In the genomic region with DNA sequence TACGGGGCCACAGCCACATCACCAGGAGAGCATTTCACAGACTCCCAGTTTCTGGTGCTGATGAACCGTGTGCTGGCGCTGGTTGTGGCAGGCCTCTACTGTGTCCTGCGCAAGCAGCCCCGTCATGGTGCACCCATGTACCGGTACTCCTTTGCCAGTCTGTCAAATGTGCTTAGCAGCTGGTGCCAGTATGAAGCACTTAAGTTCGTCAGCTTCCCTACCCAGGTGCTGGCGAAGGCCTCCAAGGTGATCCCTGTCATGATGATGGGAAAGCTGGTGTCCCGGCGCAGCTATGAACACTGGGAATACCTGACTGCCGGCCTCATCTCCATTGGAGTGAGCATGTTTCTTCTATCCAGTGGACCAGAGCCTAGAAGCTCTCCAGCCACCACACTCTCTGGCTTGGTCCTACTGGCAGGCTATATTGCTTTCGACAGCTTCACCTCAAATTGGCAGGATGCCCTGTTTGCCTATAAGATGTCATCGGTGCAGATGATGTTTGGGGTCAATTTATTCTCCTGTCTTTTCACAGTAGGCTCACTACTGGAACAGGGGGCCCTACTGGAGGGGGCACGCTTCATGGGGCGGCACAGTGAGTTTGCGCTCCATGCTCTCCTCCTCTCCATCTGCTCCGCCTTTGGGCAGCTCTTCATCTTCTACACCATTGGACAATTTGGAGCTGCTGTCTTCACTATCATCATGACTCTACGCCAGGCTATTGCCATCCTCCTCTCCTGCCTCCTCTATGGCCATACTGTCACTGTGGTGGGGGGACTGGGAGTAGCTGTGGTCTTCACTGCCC, we compare ENCODE assay signal across 10 mouse cellular contexts. TPM values are rescaled to one million over a fixed set of nuclear protein-coding genes. Genes with fewer than 3 reads are reported as not detected.
DNase-seq lines count a peak whose midpoint lies in the region; ATAC-seq lines count a peak whose summit lies in the region.
"Had no signal": no experiment of that assay in that cellular context is flagged by ENCODE, and none has a peak within 500 bp of the region (broad histone marks: within the 10 kb centered on the region; RNA-seq: fewer than 3 reads in every experiment).

No protein-coding gene starts in this region.

- no peak overlapping the region; the same call in 1 of the 2 replicates for H3K4me3 ChIP-seq in kidney, embryonic 14.5 days (ENCODE audit: low read length)
- no peak overlapping the region for H3K4me3 ChIP-seq in embryonic facial prominence, embryonic 13.5 days
- H3K4me3 ChIP-seq in midbrain, embryonic 13.5 days (replicated peaks) = 0 out of 2 replicates have a peak overlapping the region, but pooled peaks have one; percentile 2

- peaks cover 66% of the 10 kb centered on the region for H3K36me3 ChIP-seq in kidney, embryonic 14.5 days (ENCODE audit: control insufficient read depth, insufficient read depth, low read length)
- H3K36me3 ChIP-seq in embryonic facial prominence, embryonic 13.5 days = peaks cover 66% of the 10 kb centered on the region
- peaks cover 61% of the 10 kb centered on the region for H3K36me3 ChIP-seq in midbrain, embryonic 13.5 days

- no peaks in the 10 kb centered on the region for H3K9me3 ChIP-seq in kidney, embryonic 14.5 days (ENCODE audit: control insufficient read depth, low read length)
- H3K9me3 ChIP-seq in embryonic facial prominence, embryonic 13.5 days = no peaks in the 10 kb centered on the region
- H3K9me3 ChIP-seq in midbrain, embryonic 13.5 days = no peaks in the 10 kb centered on the region

- H3K4me2 ChIP-seq in kidney, embryonic 14.5 days (replicated peaks; ENCODE audit: low read depth, low read length) = no peak overlapping the region
- no peak overlapping the region for H3K4me2 ChIP-seq in embryonic facial prominence, embryonic 13.5 days
- H3K4me2 ChIP-seq in midbrain, embryonic 13.5 days (replicated peaks) = no peak overlapping the region

- ATAC-seq in kidney, embryonic 14.5 days (ENCODE audit: low FRiP score, low TSS enrichment) = peak; percentile 5; the same call in 1 of the 2 replicates
- ATAC-seq in embryonic facial prominence, embryonic 13.5 days (ENCODE audit: insufficient number of reproducible peaks, insufficient read depth, low FRiP score, low TSS enrichment, low read depth) = no peak
- no peak for ATAC-seq in midbrain, embryonic 13.5 days

- no peaks in the 10 kb centered on the region for H3K27me3 ChIP-seq in kidney, embryonic 14.5 days (ENCODE audit: control insufficient read depth, insufficient read depth, low read length)
- no peaks in the 10 kb centered on the region for H3K27me3 ChIP-seq in embryonic facial prominence, embryonic 13.5 days
- no peaks in the 10 kb centered on the region for H3K27me3 ChIP-seq in midbrain, embryonic 13.5 days

- peak overlapping the region; percentile 11; the same call in 1 of the 2 replicates for H3K27ac ChIP-seq in kidney, embryonic 14.5 days (ENCODE audit: low read depth, low read length)
- H3K27ac ChIP-seq in embryonic facial prominence, embryonic 13.5 days = 0 out of 2 replicates have a peak overlapping the region, but pooled peaks have one; percentile 34
- H3K27ac ChIP-seq in midbrain, embryonic 13.5 days = peak overlapping the region; percentile 57
- H3K27ac ChIP-seq: kidney, postnatal 0 days had no signal

- H3K9ac ChIP-seq in kidney, embryonic 14.5 days (ENCODE audit: low read depth, low read length) = no peak overlapping the region
- H3K9ac ChIP-seq in embryonic facial prominence, embryonic 13.5 days = peak overlapping the region; percentile 27; the same call in 1 of the 2 replicates
- H3K9ac ChIP-seq in midbrain, embryonic 13.5 days (replicated peaks) = no peak overlapping the region

- peak; percentile 45 for DNase-seq in adrenal gland, adult 2 months
- DNase-seq in adrenal gland, postnatal 14 days = no peak
- no peak for DNase-seq in kidney, adult 18-20 months
- no peak for DNase-seq in layer of hippocampus, adult 11-12 months (ENCODE audit: low spot score)
- no peak for DNase-seq in c-Kit-positive CD71-positive TER-119-positive erythroid progenitor cells, embryonic 14.5 days (ENCODE audit: low spot score)
- DNase-seq: lung, postnatal 10 days had no signal

- 65% methylated on average over 18 of the region's 18 CpGs for WGBS in kidney, embryonic 14.5 days
- WGBS in embryonic facial prominence, embryonic 13.5 days = 65% methylated on average over 18 of the region's 18 CpGs
- WGBS in midbrain, embryonic 13.5 days = 73% methylated on average over 18 of the region's 18 CpGs

- peaks cover 15% of the 10 kb centered on the region; the same call in 1 of the 2 replicates for H3K4me1 ChIP-seq in kidney, embryonic 14.5 days (ENCODE audit: control insufficient read depth, insufficient read depth, low read length)
- peaks cover 48% of the 10 kb centered on the region for H3K4me1 ChIP-seq in embryonic facial prominence, embryonic 13.5 days
- peaks cover 69% of the 10 kb centered on the region for H3K4me1 ChIP-seq in midbrain, embryonic 13.5 days (replicated peaks)

RNA-seq across cellular contexts. Expression of gene Slc35b2, which starts 2.9 kb away (rescaled TPM):
- total RNA-seq in adrenal gland, adult 2 months (2021) = 10 to 100 TPM; 43.6 to 59.7 TPM
- polyA plus RNA-seq in adrenal gland, adult 2 months (2012; rRNA removed) = 167 and 198 TPM in 2 replicates
- total RNA-seq in adrenal gland, postnatal 14 days (2021) = 54.8 and 56.1 TPM in 2 replicates
- polyA plus RNA-seq in kidney, embryonic 14.5 days (2014; fragmentation: Nextera tagmentation; extraction: Ambion mirVana) = 122 and 140 TPM in 2 replicates
- 104 and 122 TPM in 2 replicates for polyA plus RNA-seq in embryonic facial prominence, embryonic 13.5 days (2015; fragmentation: Nextera tagmentation; extraction: Ambion mirVana)
- polyA plus RNA-seq in midbrain, embryonic 13.5 days (2015; fragmentation: Nextera tagmentation; extraction: Ambion mirVana) = 89.2 and 95.3 TPM in 2 replicates

RNA-seq across cellular contexts. Expression of gene Hsp90ab1, which starts 6.5 kb away (rescaled TPM):
- total RNA-seq in adrenal gland, adult 2 months (2021) = 1,000 to 10,000 TPM; 1,973 to 2,851 TPM
- polyA plus RNA-seq in adrenal gland, adult 2 months (2012; rRNA removed) = 197 and 291 TPM in 2 replicates
- total RNA-seq in adrenal gland, postnatal 14 days (2021) = 1,351 and 1,485 TPM in 2 replicates
- polyA plus RNA-seq in kidney, embryonic 14.5 days (2014; fragmentation: Nextera tagmentation; extraction: Ambion mirVana) = 1,653 and 1,961 TPM in 2 replicates
- 1,480 and 1,606 TPM in 2 replicates for polyA plus RNA-seq in embryonic facial prominence, embryonic 13.5 days (2015; fragmentation: Nextera tagmentation; extraction: Ambion mirVana)
- polyA plus RNA-seq in midbrain, embryonic 13.5 days (2015; fragmentation: Nextera tagmentation; extraction: Ambion mirVana) = 1,587 and 1,677 TPM in 2 replicates

RNA-seq across cellular contexts. Expression of gene Nfkbie, which starts 11.1 kb away (rescaled TPM):
- 1 to 10 TPM; 3.0 to 5.6 TPM for total RNA-seq in adrenal gland, adult 2 months (2021)
- polyA plus RNA-seq in adrenal gland, adult 2 months (2012; rRNA removed) = 5.2 and 6.4 TPM in 2 replicates
- total RNA-seq in adrenal gland, postnatal 14 days (2021) = 3.6 and 8.7 TPM in 2 replicates
- polyA plus RNA-seq in kidney, embryonic 14.5 days (2014; fragmentation: Nextera tagmentation; extraction: Ambion mirVana) = 3.5 and 4.8 TPM in 2 replicates
- 4.7 TPM in 2 replicates for polyA plus RNA-seq in embryonic facial prominence, embryonic 13.5 days (2015; fragmentation: Nextera tagmentation; extraction: Ambion mirVana)
- 5.2 and 7.1 TPM in 2 replicates for polyA plus RNA-seq in midbrain, embryonic 13.5 days (2015; fragmentation: Nextera tagmentation; extraction: Ambion mirVana)

RNA-seq across cellular contexts. Expression of gene Tmem151b, which starts 17.1 kb away (rescaled TPM):
- under 1 TPM; 0.06 to 0.17 TPM for total RNA-seq in adrenal gland, adult 2 months (2021)
- polyA plus RNA-seq in adrenal gland, adult 2 months (2012; rRNA removed) = 0.09 and 0.74 TPM in 2 replicates
- 0.33 and 1.6 TPM in 2 replicates for total RNA-seq in adrenal gland, postnatal 14 days (2021)
- polyA plus RNA-seq in kidney, embryonic 14.5 days (2014; fragmentation: Nextera tagmentation; extraction: Ambion mirVana) = 1.7 and 2.0 TPM in 2 replicates
- 7.7 and 10.1 TPM in 2 replicates for polyA plus RNA-seq in embryonic facial prominence, embryonic 13.5 days (2015; fragmentation: Nextera tagmentation; extraction: Ambion mirVana)
- 23.5 and 25.5 TPM in 2 replicates for polyA plus RNA-seq in midbrain, embryonic 13.5 days (2015; fragmentation: Nextera tagmentation; extraction: Ambion mirVana)

RNA-seq across cellular contexts. Expression of gene Slc29a1, which starts 32.8 kb away (rescaled TPM):
- 100 to 1,000 TPM; 104 to 197 TPM for total RNA-seq in adrenal gland, adult 2 months (2021)
- polyA plus RNA-seq in adrenal gland, adult 2 months (2012; rRNA removed) = 288 and 410 TPM in 2 replicates
- total RNA-seq in adrenal gland, postnatal 14 days (2021) = 114 and 140 TPM in 2 replicates
- polyA plus RNA-seq in kidney, embryonic 14.5 days (2014; fragmentation: Nextera tagmentation; extraction: Ambion mirVana) = 61.4 and 83.5 TPM in 2 replicates
- 69.8 and 77.4 TPM in 2 replicates for polyA plus RNA-seq in embryonic facial prominence, embryonic 13.5 days (2015; fragmentation: Nextera tagmentation; extraction: Ambion mirVana)
- 29.7 and 30.4 TPM in 2 replicates for polyA plus RNA-seq in midbrain, embryonic 13.5 days (2015; fragmentation: Nextera tagmentation; extraction: Ambion mirVana)
